Mouse (Mus musculus) adrenal gland (tissue): ENCODE results near the gene Kat2a.

Experiments used
- intact Hi-C: fragments of 180-260 bp; cut with DNase I; formaldehyde crosslinking; loops from one replicate; pipeline ENCODE4 v1.15.1; 2025

The Kat2a gene

GRCm38 (mm10) chr11:100713174-100713573 lies 909 bp upstream of the Kat2a start:
- intact Hi-C loops = loop anchor here (5.0 kb wide), 2 partner anchors 34 to 49 kb away; partner anchors contain the start of gene Hcrt

GRCm38 (mm10) chr11:100710977-100711376 lies 1.3 kb downstream of the Kat2a start:
- intact Hi-C loops = loop anchor here (5.0 kb wide), 2 partner anchors 36 to 51 kb away; partner anchors contain the start of gene Hcrt

- intact Hi-C loops = loop anchor here (5.0 kb wide), 2 partner anchors 37 to 52 kb away; partner anchors contain the start of gene Hcrt
Measured at GRCm38 (mm10) chr11:100710528-100710927, 1.7 kb downstream of the Kat2a start.

- intact Hi-C loops = no loop called here
Measured at GRCm38 (mm10) chr11:100709201-100709810, 3.0 kb downstream of the Kat2a start.

- intact Hi-C loops = no loop called here
Measured at GRCm38 (mm10) chr11:100705095-100705747, 7.0 kb downstream of the Kat2a start.

- intact Hi-C loops = loop anchor here (5.0 kb wide), 1 partner anchor 132 kb away; the partner anchor contains the start of gene Cnp
Measured at GRCm38 (mm10) chr11:100703851-100704531, 8.3 kb downstream of the Kat2a start, which contains the start of gene Dhx58. TSS of gene Dhx58 (minus strand) at chr11:100704271.

GRCm38 (mm10) chr11:100703366-100703765 lies 8.9 kb downstream of the Kat2a start:
- intact Hi-C loops = loop anchor here (5.0 kb wide), 1 partner anchor 131 kb away; the partner anchor contains the start of gene Cnp

- intact Hi-C loops = loop anchor here (5.0 kb wide), 1 partner anchor 131 kb away; the partner anchor contains the start of gene Cnp
Measured at GRCm38 (mm10) chr11:100702906-100703305, 9.4 kb downstream of the Kat2a start.

- intact Hi-C loops = loop anchor here (5.0 kb wide), 1 partner anchor 130 kb away; the partner anchor contains the start of gene Cnp
Measured at GRCm38 (mm10) chr11:100702081-100702851, 10.0 kb downstream of the Kat2a start.

GRCm38 (mm10) chr11:100701301-100701700 lies 11.0 kb downstream of the Kat2a start:
- intact Hi-C loops = loop anchor here (2.0 to 5.0 kb wide), 2 partner anchors 129 to 274 kb away; partner anchors contain the start of gene Cnp

- intact Hi-C loops = loop anchor here (2.0 to 5.0 kb wide), 2 partner anchors 128 to 274 kb away; partner anchors contain the start of gene Cnp
Measured at GRCm38 (mm10) chr11:100700710-100701109, 11.6 kb downstream of the Kat2a start.

GRCm38 (mm10) chr11:100697921-100698320 lies 14.3 kb downstream of the Kat2a start:
- intact Hi-C loops = no loop called here

GRCm38 (mm10) chr11:100694926-100695325 lies 17.3 kb downstream of the Kat2a start:
- intact Hi-C loops = loop anchor here (1.0 to 5.0 kb wide), 2 partner anchors 53 to 69 kb away; no protein-coding TSS in a partner anchor

GRCm38 (mm10) chr11:100693154-100693553 lies 19.1 kb downstream of the Kat2a start:
- intact Hi-C loops = loop anchor here (5.0 kb wide), 1 partner anchor 51 kb away; no protein-coding TSS in a partner anchor

- intact Hi-C loops = loop anchor here (5.0 kb wide), 1 partner anchor 50 kb away; no protein-coding TSS in a partner anchor
Measured at GRCm38 (mm10) chr11:100692164-100692616, 20.1 kb downstream of the Kat2a start, which contains the start of gene Zfp385c. TSS of gene Zfp385c (minus strand) at chr11:100692455.

GRCm38 (mm10) chr11:100690389-100690788 lies 21.9 kb downstream of the Kat2a start:
- intact Hi-C loops = loop anchor here (5.0 kb wide), 1 partner anchor 48 kb away; no protein-coding TSS in a partner anchor

GRCm38 (mm10) chr11:100688443-100688842 lies 23.8 kb downstream of the Kat2a start:
- intact Hi-C loops = no loop called here

- intact Hi-C loops = no loop called here
Measured at GRCm38 (mm10) chr11:100687265-100687664, 25.0 kb downstream of the Kat2a start.

- intact Hi-C loops = no loop called here
Measured at GRCm38 (mm10) chr11:100685371-100685770, 26.9 kb downstream of the Kat2a start.

GRCm38 (mm10) chr11:100684084-100684483 lies 28.2 kb downstream of the Kat2a start:
- intact Hi-C loops = no loop called here
